Mouse (Mus musculus): ENCODE results near the gene Slc44a4.

DNA sequence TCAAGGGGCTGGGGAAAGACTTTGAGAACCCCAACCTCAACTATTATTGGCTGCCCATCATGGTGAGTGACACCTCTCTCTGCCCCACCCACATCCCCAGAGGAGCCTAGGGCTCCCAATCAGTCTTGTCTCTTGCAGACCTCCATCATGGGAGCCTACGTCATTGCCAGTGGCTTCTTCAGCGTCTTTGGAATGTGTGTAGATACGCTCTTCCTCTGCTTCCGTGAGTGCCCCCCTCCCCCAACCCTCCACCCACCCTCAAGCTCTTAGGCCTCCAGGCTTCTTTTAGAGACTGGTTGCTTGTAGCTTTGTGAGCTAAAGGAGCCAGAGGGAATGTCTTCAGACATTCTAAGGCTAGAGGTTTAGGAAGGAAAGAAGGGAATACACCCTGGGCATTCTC, 14.6 kb downstream of the Slc44a4 start:
- TF ChIP-seq CTCF (IDR thresholded peaks at IDR 0.05; ENCODE audit: low read depth, low read length) (no peak), POLR2A (IDR thresholded peaks at IDR 0.05; ENCODE audit: borderline replicate concordance, low read depth, low read length) (no peak)
